Mouse (Mus musculus) heart, postnatal 0 days (tissue): ENCODE measurements around the gene Sdk2. TPM values are rescaled to one million over a fixed set of nuclear protein-coding genes. Genes with fewer than 3 reads are reported as not detected.

Experiments
- ATAC-seq: fragments of 200-750 bp; cut with Nextera tagmentation; 2 replicates; pipeline ENCODE4 v1.8.0; 2017; ENCODE audit warnings: low read depth, moderate number of reproducible peaks, moderate library complexity; ENCODE audit not compliant: insufficient read depth
- DNase-seq: peaks from one replicate; pipeline ENCODE4 v3.0.0-alpha.2; 2016; ENCODE audit warnings: low spot score
- H3K27ac ChIP-seq: fragments of 300-500 bp; sonication (generic); 2 replicates; pipeline ENCODE4 v1.5.1; 2014; ENCODE audit warnings: low read depth, mild to moderate bottlenecking
- H3K27me3 ChIP-seq: fragments of 300-500 bp; sonication (generic); 2 replicates; pipeline ENCODE4 v1.6.1; 2014; ENCODE audit warnings: low read length, mixed read lengths; ENCODE audit not compliant: control insufficient read depth, insufficient read depth
- H3K36me3 ChIP-seq: fragments of 300-500 bp; sonication (generic); replicated peaks from 2 replicates; pipeline ENCODE4 v1.6.1; 2014; ENCODE audit warnings: low read length, mixed read lengths; ENCODE audit not compliant: control insufficient read depth, insufficient read depth
- H3K4me1 ChIP-seq: fragments of 300-500 bp; sonication (generic); 2 replicates; pipeline ENCODE4 v1.6.1; 2014; ENCODE audit warnings: antibody characterized with exemption; ENCODE audit not compliant: control insufficient read depth, insufficient read depth
- H3K4me2 ChIP-seq: fragments of 300-500 bp; sonication (generic); 2 replicates; pipeline ENCODE4 v1.6.1; 2014; ENCODE audit warnings: low read depth, mild to moderate bottlenecking, low read length, moderate library complexity
- H3K4me3 ChIP-seq: fragments of 300-500 bp; sonication (generic); 2 replicates; pipeline ENCODE4 v1.5.1; 2014; ENCODE audit warnings: low read depth, low read length
- H3K9ac ChIP-seq: fragments of 300-500 bp; sonication (generic); replicated peaks from 2 replicates; pipeline ENCODE4 v1.6.1; 2014; ENCODE audit warnings: low read depth, low read length, mixed read lengths
- H3K9me3 ChIP-seq: fragments of 300-500 bp; sonication (generic); replicated peaks from 2 replicates; pipeline ENCODE4 v1.6.1; 2016; ENCODE audit warnings: low read length; ENCODE audit not compliant: control insufficient read depth
- CTCF ChIP-seq: IDR thresholded peaks from 2 replicates; pipeline ENCODE4 v1.5.1; 2016; ENCODE audit warnings: antibody characterized with exemption, control low read depth, low read depth
- EP300 ChIP-seq: IDR thresholded peaks from 2 replicates; pipeline ENCODE4 v1.6.1; 2016; ENCODE audit warnings: antibody characterized with exemption, low read depth
- WGBS: fragments of 180-500 bp; shearing (Covaris S2); extraction: QIAGEN DNeasy Blood & Tissue Kit; methylation state at CpG from one replicate; pipeline ENCODE4 v1.1.7; 2014; 5-methylcytosine and 5-hydroxymethylcytosine counted together
- polyA plus RNA-seq: library from polyadenylated mRNA; unstranded; fragments of >200 nt; fragmentation: Nextera tagmentation; extraction: Ambion mirVana; gene quantifications from 2 replicates; pipeline ENCODE4 v1.2.1, GENCODE M21; 2015
- total RNA-seq: library from RNA; depleted of rRNA; stranded (reverse); fragments of >200 nt; gene quantifications from 2 replicates; pipeline ENCODE4 v1.2.3, GENCODE M21; 2014; ENCODE audit warnings: low replicate concordance

The Sdk2 gene
- total and polyA plus RNA-seq, 2 experiments from 2014 or later: 0.27 to 1.9 TPM

- H3K27ac ChIP-seq: no peak overlapping the region
- H3K4me3 ChIP-seq: no peak overlapping the region
- H3K4me2 ChIP-seq: no peak overlapping the region
- H3K4me1 ChIP-seq: peaks cover 3% of the 10 kb centered on the region; the same call in 1 of the 2 replicates
- 64% methylated on average over 6 of the region's 6 CpGs for WGBS
- H3K27me3 ChIP-seq: no peaks in the 10 kb centered on the region
- no peak for DNase-seq
- peaks cover 30% of the 10 kb centered on the region for H3K36me3 ChIP-seq
- no peak overlapping the region for H3K9ac ChIP-seq
- no peak for TF ChIP-seq EP300
- TF ChIP-seq CTCF: no peak
- H3K9me3 ChIP-seq: no peaks in the 10 kb centered on the region
- no peak for ATAC-seq
These were observed 338.9 kb downstream of the Sdk2 start for GRCm38 (mm10) chr11:113727992-113728391.

- no peaks in the 10 kb centered on the region for H3K27me3 ChIP-seq
- TF ChIP-seq CTCF (no peak), EP300 (no peak)
- peaks cover 30% of the 10 kb centered on the region for H3K36me3 ChIP-seq
- 81% methylated on average over 14 of the region's 14 CpGs for WGBS
- H3K4me3 ChIP-seq: no peak overlapping the region
- H3K9ac ChIP-seq: no peak overlapping the region
- DNase-seq (no peak), ATAC-seq (no peak)
- peak overlapping the region; percentile 26; the same call in 1 of the 2 replicates for H3K27ac ChIP-seq
- H3K9me3 ChIP-seq: no peaks in the 10 kb centered on the region
- H3K4me2 ChIP-seq: no peak overlapping the region
- peaks cover 8% of the 10 kb centered on the region for H3K4me1 ChIP-seq
These were observed 339.6 kb downstream of the Sdk2 start for GRCm38 (mm10) chr11:113726994-113727888.
